Mouse (Mus musculus): ENCODE measurements at regions not wholly inside any gene's neighbourhood (a gene's known extent, or its start where the extent isn't known, plus 50 kb on each side); places are given as distances from the start of the nearest gene placed in this dataset.
"Not testable (repeated sequence)": the region's sequence is repeated elsewhere in the genome, so short reads cannot be mapped to it uniquely, and the experiment has no call there.

DNA sequence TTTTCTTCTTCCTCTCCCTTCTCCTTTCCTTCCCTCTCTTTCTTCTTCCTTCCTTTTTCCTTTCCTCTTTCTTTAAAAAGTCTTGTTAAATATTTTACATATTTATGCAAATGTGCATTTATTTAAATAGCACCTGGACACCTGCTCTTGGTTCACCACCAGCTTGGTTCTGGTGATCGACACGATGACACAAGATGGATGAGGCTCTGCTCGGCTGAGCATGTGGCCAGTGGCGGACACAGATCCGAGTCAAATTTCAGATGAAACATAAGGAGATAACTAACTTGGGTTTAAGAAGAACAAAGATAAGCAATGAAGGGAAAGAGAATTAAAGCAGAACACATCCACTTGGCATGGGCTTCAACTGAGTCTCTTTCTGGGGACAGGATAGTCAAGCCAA is 1339.7 kb upstream of the A1bg start:
- DNase-seq (ENCODE audit: extremely low spot score, low spot score): no peak

DNA sequence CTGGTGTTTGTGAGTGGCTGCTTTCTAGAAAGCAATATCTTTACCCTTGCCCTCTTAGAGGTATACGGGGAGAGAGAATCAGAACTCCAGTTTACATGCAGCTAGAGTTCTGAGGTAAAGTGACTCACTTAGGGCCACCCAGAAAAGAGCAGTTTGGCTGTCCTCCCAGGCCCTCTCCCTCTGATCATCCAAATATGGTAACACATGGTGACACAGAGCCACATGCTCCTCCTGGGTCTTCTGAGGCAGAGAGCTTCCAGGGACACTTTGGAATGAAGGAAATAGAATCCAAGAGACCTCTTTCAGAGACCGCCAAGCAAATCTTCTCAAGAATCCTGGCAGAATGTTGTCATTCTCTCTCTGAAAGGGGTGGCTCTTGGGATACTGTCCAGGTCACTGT is 1338.7 kb upstream of the A1bg start:
- no peak for DNase-seq (ENCODE audit: extremely low spot score, low spot score)

DNA sequence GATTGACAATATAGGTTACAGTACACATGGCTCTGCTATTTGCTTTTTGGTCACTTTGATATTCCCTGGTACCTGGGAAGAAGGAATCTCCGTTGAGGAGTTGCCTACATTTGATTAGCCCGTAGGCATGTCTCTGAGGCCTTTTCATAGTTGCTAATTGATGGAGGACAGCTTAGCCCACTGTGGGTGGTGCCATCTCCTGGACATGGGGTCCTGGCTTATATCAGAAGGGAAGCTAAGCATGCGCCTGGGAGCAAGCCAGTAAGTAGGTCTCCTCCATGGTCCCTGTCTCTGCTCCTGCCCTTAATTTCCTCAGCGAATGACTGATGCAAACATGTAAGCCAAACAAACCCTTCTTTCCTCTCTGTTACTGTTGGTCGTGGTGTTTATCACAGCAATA is 1335.8 kb upstream of the A1bg start:
- no peak for DNase-seq (ENCODE audit: extremely low spot score, low spot score)

DNA sequence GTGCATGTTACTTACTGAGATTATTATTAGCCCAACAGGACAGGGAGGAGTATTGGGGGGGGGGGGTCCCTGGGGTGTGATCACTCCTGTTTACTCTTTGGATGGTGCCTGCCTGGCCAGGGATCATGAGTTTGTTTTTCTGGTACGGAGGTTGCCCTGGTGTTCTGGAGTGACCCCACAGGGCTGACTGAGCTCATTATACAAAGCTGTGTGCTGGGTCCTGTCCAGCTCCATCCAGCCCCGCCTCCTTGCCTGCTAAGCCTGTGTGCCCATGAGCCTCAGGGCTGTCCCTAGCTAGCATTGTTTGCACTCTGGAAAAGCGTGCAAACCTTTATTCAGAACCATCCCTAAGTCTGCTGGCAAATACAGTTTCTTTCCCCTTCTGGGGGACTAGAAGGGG is 1335.1 kb upstream of the A1bg start:
- peak; percentile 16 for DNase-seq (ENCODE audit: extremely low spot score, low spot score)

DNA sequence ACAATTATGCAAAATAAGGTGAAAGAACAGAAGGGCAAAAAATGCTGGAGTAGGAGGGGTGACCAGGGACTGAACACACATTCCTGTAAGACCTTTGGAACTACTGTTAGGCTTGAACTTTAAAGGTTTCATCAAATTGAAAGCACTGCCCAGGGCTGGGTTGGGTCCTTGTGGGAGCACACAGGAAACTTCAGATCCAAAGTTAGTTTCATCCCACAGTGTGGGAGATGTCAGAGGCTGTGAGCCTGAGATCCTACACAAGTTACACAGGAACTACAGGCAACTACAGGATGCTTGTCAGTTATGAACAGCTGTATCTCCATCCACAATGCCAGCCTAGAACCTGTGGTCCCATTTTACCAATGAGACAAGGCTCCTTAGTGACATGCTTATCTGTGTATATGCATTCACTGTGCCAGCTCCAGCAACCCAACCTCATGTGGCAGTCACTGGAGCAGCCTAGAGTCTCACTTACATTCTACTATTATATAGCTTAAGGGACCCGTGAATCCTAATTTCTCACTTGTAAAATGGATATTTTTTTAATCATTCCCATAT is 1334.4 kb upstream of the A1bg start:
- DNase-seq (ENCODE audit: extremely low spot score, low spot score): no peak

DNA sequence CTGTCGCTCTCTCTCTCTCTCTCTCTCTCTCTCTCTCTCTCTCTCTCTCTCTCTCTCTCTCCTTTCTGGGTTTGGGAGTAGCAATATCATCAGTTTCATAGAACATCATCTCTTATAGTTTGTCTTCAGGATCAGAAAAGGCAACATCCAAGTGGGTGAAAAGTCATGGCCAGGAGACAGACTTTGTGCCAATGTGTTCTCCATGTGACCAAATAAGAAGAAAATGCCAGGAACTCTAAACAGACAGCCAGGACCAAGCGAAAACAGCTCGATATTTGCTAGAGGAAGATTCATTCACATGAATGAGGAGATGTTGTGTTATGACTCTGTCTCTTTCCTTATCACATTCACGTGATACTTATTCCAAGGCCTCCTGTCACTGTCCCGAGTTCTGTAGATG is 1332.8 kb upstream of the A1bg start:
- no peak for DNase-seq (ENCODE audit: extremely low spot score, low spot score)

DNA sequence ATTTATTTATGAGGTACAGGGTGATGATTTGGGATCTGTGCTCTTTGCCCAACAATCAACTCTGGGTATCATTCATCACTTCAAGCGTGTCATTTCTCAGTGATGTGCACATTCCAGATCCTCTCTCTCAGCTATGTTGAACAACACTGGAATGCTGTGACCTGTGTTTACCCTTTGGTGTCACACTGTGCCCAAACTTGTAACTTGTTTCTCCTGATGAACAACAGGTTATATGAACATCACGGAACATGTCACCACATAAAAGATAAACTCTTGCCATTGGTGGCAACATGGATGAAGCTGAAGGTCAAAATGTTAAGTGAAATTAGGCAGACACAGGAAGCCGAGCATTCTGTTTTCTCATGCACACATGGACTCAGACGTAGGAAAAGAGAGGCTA is 1330.9 kb upstream of the A1bg start:
- DNase-seq (ENCODE audit: extremely low spot score, low spot score): no peak

DNA sequence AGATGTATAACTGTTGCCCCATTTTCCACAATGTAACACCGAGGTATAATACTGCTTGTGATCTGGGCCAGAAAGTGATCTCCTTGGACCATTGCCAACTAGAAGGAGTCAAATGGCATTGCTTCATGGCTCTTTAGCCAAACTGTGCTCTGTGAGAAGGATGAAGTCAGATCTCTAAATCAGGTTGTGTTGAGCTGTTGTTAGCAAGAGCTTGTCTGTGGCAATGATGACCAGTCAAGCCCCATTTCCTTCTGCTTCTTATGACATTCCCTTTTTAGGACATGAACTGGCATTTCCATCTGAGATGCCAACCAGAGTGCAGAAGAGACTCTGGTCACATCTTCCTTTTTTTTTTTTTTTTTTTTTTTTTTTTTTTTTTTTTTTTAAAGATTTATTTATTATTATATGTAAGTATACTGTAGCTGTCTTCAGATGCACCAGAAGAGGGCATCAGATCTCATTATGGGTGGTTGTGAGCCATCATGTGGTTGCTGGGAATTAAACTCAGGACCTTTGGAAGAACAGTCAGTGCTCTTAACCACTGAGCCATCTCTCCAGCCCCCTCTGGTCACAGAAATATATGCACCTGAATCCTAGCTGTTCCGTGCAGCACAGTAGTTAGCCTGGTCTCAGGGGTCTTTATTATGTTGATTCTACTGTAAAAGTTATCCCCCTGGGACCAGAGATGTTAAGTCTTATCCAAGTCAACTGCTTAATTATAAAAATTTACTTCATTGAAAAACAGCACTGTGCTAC is 1329.4 kb upstream of the A1bg start:
- not testable (repeated sequence) for DNase-seq (ENCODE audit: extremely low spot score, low spot score)

DNA sequence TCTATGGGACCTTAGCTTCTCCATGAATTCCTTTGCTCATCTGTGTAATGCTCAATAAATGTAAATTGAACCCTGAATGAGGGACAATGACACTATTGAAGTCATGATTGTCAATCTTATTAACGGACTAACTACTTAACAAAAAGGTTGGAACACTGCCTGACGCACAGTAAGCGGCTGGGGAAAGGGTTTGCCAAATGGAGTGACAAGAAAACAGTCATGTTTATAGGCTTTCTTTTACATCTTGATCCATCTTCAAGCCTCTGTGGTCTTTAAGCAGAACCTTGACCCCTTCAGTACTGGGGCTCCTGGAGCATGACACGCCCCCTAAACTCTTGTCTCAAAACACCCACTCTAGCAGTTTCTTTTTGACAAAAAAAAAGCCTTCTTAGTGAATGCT is 1326.6 kb upstream of the A1bg start:
- no peak for DNase-seq (ENCODE audit: extremely low spot score, low spot score)

DNA sequence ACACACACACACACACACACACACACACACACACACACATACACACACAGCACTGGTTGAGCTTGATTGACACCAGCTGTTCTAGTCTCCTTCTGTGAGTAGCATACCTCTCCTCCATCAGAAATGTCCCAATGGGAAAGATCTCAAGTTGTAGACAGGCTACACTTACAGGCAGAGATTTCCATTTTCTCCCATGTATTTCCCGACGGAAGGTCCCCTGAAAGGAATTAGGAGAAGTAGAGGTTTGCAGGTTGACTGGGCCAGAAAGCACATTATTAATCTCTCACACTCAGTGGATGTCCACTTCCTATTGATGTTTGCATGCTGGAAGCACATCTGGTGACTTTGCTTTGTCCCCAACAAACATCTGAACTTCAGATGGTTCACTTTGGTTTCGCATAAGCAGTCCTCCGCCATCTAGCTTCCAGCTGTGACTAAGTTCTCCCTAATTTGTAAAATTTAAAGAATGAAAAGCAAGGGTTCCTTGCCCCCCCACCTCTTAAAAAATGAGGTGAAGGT is 1323.8 kb upstream of the A1bg start:
- no peak for DNase-seq (ENCODE audit: extremely low spot score, low spot score)

DNA sequence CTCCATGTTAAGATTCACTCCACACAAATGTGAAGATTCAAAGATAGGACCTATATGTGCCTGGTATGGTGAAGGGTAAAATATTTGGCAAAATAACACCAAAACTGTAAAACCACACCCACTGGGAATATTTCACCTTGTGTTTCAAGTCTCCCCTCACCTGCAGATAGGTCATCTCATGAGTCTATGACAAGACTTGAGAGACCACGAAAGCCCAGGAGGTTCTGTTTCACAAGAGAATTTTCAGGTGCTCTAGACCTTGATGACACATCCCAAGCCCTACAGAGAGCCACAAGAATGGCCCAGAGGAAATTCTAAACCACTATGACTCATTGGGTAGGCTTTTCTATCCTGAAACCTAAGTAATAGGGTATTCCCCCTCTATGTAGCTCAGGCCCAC is 1322.4 kb upstream of the A1bg start:
- no peak for DNase-seq (ENCODE audit: extremely low spot score, low spot score)

DNA sequence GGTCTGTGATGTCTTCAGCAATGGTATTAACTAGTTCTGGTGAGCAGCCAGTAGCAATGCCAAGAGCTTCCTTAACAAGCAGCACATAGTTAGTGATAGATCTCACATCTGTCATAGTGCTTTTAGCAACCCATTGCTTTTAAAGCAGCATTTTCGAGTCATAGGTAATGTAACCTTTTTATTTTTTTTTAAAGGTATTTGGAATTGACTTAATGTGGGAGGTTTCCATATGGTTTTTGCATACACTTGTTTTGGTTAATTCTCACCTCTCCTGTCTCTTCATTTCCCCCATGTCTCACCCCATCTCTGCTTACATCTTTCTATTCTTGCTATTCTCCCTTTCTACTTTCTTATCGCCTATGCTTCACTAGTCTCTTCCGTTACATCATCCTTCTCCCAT is 1322.0 kb upstream of the A1bg start:
- DNase-seq (ENCODE audit: extremely low spot score, low spot score): no peak

DNA sequence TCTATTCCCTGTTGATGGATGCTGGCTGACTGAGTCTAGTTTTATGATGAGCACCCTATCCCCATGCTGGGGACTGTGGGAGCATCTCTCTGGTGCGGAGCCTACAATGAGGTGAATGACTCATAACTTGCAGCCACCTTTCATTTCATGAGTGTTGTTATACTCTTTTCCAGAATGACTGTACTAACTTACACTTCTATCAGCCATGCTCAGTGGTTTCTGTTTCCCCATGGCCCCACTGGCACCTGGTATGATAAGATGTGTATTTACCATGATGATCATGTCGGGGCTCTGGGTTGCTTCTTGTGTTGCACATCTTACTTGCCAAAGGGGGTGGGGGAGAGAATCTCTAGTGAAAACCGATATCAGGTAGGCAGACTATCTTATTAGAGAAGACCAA is 1317.2 kb upstream of the A1bg start:
- no peak for DNase-seq (ENCODE audit: extremely low spot score, low spot score)

DNA sequence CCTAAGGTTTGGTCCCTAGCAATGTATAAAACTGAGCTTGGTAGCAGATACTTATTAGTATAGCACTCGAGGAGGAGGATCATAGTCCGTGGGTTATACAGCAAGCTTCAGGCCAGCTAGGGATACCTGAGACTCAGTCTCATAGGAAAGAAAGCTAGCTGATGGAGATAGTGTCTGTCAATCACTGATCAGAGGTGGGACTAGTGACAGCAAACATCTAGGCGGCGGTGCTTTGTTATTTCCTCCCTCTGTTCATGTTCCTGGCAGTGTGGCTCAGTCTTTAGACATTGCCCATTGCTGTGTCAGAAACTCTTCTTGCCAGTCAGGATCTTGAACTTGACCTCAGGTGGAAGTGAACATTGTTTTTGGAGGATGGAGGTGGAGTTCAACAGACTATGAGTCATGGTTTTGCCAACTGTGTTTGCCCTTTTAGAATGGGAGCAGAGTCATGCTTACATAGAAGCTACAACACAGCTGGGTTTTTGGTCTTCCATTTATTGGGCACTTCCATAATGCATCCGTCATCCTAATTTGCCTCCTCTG is 1315.8 kb upstream of the A1bg start:
- DNase-seq (ENCODE audit: extremely low spot score, low spot score): no peak

DNA sequence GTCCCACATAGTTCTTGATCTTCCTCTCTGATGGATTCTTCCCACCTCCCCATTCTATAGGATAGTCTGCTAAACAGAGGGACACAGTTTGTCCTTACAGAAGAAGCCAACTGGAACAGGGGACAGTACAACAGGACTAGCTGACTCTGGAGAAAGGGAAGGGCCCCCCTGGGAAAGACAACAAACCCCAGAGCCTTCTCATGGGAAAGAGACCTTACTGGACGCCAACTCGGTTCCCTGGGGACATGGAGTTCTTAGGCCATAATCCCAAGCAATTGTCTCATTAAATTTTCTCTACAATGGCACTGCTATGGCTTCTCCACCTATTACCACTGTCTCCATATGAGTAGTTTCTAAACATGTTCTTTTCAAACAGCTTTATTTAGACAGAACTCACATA is 1313.2 kb upstream of the A1bg start:
- no peak for DNase-seq (ENCODE audit: extremely low spot score, low spot score)

DNA sequence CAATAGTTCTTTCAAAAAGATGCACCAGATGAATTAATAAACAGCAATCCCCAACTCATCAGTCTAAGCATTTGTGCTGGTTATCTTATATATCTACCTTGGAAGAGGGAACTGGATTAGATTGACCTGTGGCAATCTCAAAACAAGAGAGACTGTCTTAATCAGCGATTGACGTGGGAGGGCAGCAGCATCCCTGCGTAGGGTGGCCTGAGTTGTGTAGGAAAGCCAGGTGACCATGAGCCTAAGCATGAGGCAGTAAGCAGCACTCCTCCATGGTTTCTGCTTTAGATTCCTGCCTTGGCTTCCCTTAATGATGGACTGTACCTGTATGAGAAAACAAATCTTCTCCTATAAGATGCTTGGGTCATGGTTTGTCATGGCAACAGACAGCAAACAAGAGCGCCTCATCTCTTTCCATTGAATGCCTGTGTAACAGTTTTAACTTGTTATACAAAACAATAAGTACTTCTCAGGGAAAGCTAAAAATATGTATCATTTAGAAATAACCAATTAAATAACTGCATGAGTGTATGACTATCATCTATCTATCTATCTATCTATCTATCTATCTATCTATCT is 1311.5 kb upstream of the A1bg start:
- no peak for DNase-seq (ENCODE audit: extremely low spot score, low spot score)

DNA sequence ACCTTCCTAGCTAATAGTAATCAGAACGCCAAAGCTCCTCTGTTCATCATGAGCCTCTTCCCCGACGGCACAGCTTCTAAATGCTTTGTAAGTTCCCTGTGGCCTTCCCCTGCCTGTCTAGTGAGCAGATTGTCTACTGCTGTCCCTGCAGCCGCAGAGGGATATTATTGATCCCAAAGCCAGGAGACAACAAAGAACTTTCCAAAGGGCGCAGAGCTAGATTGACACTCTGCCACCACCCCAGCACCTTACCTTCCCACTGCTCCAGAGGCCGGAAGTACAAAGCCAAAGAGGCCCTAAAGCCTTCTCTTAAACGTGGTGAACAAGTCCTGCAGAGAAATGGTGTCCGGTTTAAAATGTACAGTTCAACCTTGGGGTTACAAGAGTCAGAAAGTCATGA is 1310.3 kb upstream of the A1bg start:
- DNase-seq (ENCODE audit: extremely low spot score, low spot score): no peak

DNA sequence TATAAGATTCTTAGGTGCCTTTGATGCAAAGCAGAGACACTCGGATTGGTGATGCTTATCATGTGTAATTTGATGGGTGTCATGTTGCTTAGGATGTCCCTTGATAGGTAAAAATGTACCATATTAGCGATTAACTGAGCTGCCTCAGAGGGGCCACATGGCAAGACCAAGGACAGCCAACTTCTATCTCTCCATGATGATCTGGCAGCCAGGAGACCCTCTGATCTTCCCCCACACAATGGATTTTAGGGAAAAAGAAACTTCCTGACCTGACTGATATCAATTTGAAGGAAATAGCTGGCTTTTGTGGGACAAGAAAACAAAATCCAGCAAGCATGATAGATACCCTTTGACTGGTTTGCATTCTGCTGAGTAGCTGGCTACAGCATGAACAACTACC is 1308.9 kb upstream of the A1bg start:
- DNase-seq (ENCODE audit: extremely low spot score, low spot score): no peak

DNA sequence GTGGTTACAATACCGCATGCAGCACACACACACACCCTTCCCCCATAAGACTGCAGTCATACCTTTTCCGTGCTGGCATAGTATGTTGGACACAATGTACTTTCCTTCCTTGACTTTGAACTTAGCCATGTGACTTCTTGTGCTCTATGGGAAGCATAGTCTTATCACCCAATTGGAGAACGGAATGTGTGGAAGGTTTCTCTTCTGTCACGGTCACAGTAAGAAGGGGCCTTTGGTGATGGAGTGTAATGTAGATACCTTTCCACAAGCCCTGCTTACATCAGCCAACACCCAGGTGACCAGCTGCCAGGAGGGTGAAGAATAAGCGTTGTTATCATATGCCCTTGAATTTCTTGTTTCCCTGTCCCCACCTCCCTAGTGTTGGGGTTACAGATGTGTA is 1308.0 kb upstream of the A1bg start:
- DNase-seq (ENCODE audit: extremely low spot score, low spot score): no peak

DNA sequence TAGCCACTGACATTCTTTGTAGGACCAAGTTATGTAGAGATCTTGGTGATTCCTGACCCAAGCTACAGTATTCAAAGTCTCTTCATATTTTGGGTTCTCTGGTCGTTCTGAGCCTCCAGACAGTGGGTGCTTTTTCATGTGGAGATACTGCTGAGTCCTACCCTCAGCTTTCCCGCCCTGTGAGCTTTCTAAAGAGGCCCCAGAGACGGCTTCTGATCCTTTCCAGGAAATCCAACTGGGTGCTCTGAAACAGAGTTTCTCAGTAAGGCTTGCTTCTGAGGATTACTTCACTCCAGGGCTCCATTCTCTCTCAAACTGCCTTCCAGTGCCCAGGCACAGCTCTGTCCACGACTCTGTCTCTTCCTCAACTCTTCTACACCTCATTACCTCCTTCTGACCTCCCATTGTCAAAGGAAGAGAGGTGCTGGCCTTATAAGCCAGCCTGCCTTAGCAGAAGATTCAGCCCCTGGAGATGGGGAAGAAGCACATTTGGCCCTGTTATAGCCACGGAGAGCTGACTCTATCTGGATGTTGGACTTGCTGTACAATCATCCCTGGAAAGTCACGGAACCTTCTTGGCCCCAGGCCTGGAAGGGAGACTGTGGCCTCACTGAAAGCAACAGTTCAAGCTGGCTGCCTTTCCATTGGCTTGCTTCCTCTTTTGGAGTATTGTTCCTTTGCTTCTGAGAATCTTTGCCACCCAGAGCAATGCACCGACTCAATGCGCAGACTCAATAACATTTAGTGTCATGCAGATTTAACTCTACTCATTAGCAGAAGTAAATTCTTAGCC is 1306.9 kb upstream of the A1bg start:
- DNase-seq (ENCODE audit: extremely low spot score, low spot score): no peak

DNA sequence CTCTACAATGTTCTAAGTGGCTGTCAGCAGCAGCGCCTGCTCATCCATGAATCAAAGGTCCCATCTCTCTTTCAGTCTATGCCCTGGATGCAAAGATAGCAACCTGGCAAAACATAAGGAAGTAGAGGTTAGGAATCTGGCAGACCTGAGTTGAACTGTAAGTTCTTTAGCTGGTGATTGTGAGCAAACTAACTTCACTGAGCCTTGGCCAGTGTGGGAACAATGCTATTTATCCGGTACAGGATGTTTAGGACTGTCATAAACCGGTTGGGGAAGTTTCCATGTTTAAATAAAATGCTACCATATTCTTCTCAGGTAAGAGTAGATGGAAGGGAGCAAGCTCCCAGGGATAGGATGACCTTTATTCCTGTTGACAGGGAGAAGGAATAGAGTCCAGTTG is 1306.2 kb upstream of the A1bg start:
- no peak for DNase-seq (ENCODE audit: extremely low spot score, low spot score)

DNA sequence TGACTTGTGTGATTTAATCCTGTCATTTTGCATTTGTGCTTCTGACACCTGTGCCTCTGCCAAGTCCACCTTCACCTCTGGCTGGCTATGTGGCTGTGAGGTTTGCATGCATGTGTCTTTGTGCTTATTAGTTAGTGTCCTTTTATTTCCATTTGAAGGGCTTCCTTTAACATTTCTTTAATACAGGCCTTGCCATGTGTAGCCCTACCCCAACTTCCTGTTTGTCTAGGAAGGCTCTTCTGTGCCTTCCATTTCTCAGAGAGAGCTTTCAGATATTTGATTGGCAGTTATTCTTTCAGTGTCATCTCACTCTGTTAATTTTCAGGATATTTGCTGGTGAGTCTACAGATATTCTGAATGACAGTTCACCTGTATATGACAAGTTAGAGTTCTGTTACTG is 1302.0 kb upstream of the A1bg start:
- DNase-seq (ENCODE audit: extremely low spot score, low spot score): no peak

Measured in neural tube, embryonic 10.5 days (tissue).